Mouse (Mus musculus) intestine, embryonic 14.5 days (tissue): ENCODE data around the gene Itsn1. TPM values are rescaled to one million over a fixed set of nuclear protein-coding genes. Genes with fewer than 3 reads are reported as not detected.

Experiments
- ATAC-seq: fragments of 200-750 bp; cut with Nextera tagmentation; replicated peaks from 2 replicates; pipeline ENCODE4 v1.8.0; 2017; ENCODE audit warnings: low read depth, moderate number of reproducible peaks, moderate TSS enrichment, moderate library complexity; ENCODE audit not compliant: low FRiP score, low TSS enrichment
- DNase-seq: peaks from one replicate; pipeline ENCODE4 v3.0.0-alpha.2; 2018; ENCODE audit warnings: low spot score
- H3K27ac ChIP-seq: fragments of 300-500 bp; sonication (generic); 2 replicates; pipeline ENCODE4 v1.5.1; 2014; ENCODE audit warnings: low read depth, mild to moderate bottlenecking, control low read depth
- H3K27me3 ChIP-seq: fragments of 300-500 bp; sonication (generic); replicated peaks from 2 replicates; pipeline ENCODE4 v1.6.1; 2014; ENCODE audit warnings: low read length, control low read depth; ENCODE audit not compliant: control insufficient read depth, insufficient read depth
- H3K36me3 ChIP-seq: fragments of 300-500 bp; sonication (generic); 2 replicates; pipeline ENCODE4 v1.6.1; 2014; ENCODE audit warnings: low read length, control low read depth; ENCODE audit not compliant: control insufficient read depth, insufficient read depth
- H3K4me1 ChIP-seq: fragments of 300-500 bp; sonication (generic); replicated peaks from 2 replicates; pipeline ENCODE4 v1.6.1; 2014; ENCODE audit warnings: low read length, control low read depth, mixed read lengths; ENCODE audit not compliant: control insufficient read depth, insufficient read depth
- H3K4me2 ChIP-seq: fragments of 300-500 bp; sonication (generic); 2 replicates; pipeline ENCODE4 v1.6.1; 2014; ENCODE audit warnings: low read length
- H3K4me3 ChIP-seq: fragments of 300-500 bp; sonication (generic); 2 replicates; pipeline ENCODE4 v1.5.1; 2014; ENCODE audit warnings: low read depth, low read length, control low read depth, mixed read lengths
- H3K9ac ChIP-seq: fragments of 300-500 bp; sonication (generic); 2 replicates; pipeline ENCODE4 v1.6.1; 2014; ENCODE audit warnings: mild to moderate bottlenecking, low read length
- H3K9me3 ChIP-seq: fragments of 300-500 bp; sonication (generic); 2 replicates; pipeline ENCODE4 v1.6.1; 2016; ENCODE audit warnings: low read length, control low read depth; ENCODE audit not compliant: control insufficient read depth
- WGBS: fragments of 180-500 bp; shearing (Covaris S2); extraction: QIAGEN DNeasy Blood & Tissue Kit; methylation state at CpG from one replicate; pipeline ENCODE4 v1.1.7; 2014; 5-methylcytosine and 5-hydroxymethylcytosine counted together
- polyA plus RNA-seq: library from polyadenylated mRNA; unstranded; fragments of >200 nt; fragmentation: Nextera tagmentation; extraction: Ambion mirVana; gene quantifications from 2 replicates; pipeline ENCODE4 v1.2.1, GENCODE M21; 2014

Gene Itsn1
- polyA plus RNA-seq, 1 experiment from 2014 or later = 22.7 TPM

DNA sequence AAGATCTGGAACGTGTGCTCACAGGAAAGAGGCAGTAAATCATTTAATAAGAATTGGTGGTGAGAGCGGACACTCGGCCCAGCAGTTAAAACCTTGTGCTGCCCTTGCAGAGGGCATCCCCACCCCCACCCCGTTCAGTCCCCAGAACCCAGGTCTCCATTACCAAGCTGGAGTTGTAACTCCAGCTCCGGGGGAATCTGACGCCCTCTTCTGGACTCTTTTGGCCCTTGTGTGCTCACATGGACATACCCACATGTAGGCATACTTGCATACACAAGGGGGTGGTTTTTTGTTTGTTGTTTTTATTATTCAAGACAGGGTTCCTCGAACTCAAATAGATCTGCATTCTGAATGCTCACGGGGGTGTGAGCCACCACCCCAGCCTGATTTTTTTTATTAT is 206.6 kb downstream of the Itsn1 start:
- DNase-seq (peak; percentile 45), ATAC-seq (no peak)
- Histone ChIP-seq H3K4me1 (peaks cover 1% of the 10 kb centered on the region), H3K4me3 (no peak overlapping the region), H3K4me2 (no peak overlapping the region), H3K9ac (no peak overlapping the region), H3K36me3 (no peaks in the 10 kb centered on the region), H3K9me3 (no peaks in the 10 kb centered on the region), H3K27me3 (no peaks in the 10 kb centered on the region), H3K27ac (no peak overlapping the region)
- WGBS = 39% methylated on average over 8 of the region's 8 CpGs

- Histone ChIP-seq H3K4me1 (no peaks in the 10 kb centered on the region), H3K4me2 (no peak overlapping the region), H3K27me3 (no peaks in the 10 kb centered on the region), H3K4me3 (no peak overlapping the region), H3K27ac (no peak overlapping the region), H3K9me3 (no peaks in the 10 kb centered on the region), H3K9ac (no peak overlapping the region), H3K36me3 (no peaks in the 10 kb centered on the region)
- no peak for ATAC-seq
- 45% methylated on average over 10 of the region's 10 CpGs for WGBS
- peak; percentile 97 for DNase-seq
These were observed 207.4 kb downstream of the Itsn1 start for GRCm38 (mm10) chr16:91936340-91937030.

DNA sequence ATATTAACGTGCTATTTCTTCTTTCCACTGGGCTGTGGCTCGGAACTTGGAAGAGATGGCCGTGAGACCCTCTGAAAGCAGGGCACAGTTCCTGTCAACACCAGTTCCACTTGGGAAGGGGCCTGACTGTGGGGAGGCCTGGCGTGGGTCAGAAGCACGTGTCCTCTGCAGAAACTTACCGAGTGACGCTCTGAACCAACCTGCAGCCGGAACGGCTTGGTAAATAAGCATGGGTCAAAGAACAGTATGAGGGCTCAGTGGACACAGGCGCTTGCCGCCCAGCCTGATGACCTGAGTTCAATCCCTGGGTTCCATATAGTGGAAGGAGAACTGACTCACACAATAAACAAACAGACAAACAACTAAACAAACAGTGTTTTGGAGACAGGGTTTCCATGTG is 208.2 kb downstream of the Itsn1 start:
- DNase-seq = peak; percentile 35
- Histone ChIP-seq H3K27me3 (no peaks in the 10 kb centered on the region), H3K9me3 (no peaks in the 10 kb centered on the region), H3K4me1 (no peaks in the 10 kb centered on the region), H3K36me3 (no peaks in the 10 kb centered on the region), H3K4me3 (no peak overlapping the region), H3K9ac (no peak overlapping the region), H3K4me2 (no peak overlapping the region), H3K27ac (no peak overlapping the region)
- 88% methylated on average over 11 of the region's 11 CpGs for WGBS
- no peak for ATAC-seq

DNA sequence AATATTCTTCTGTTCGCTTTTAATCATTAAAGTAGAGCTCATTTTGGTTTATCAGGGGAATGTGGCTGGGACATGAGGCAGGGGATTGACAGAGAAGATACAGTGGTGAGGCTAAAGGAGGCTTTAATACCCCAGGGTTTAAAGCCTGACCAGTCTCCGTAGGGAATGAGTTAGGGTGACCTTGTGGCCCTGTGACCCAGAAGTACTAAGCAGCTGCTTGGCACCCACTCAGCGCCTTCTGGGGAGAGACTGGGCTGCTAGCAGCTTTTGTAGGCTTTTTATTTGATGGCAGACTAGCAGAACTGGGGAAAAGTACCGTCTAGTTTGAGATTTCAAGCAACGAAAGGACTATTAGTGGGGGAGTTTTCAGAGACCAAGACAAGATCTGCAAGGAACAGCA is 209.1 kb downstream of the Itsn1 start:
- no peak for DNase-seq
- H3K4me3 ChIP-seq = no peak overlapping the region
- no peak overlapping the region for H3K4me2 ChIP-seq
- H3K9me3 ChIP-seq = no peaks in the 10 kb centered on the region
- H3K27ac ChIP-seq = no peak overlapping the region
- H3K4me1 ChIP-seq = no peaks in the 10 kb centered on the region
- H3K27me3 ChIP-seq = no peaks in the 10 kb centered on the region
- H3K9ac ChIP-seq = no peak overlapping the region
- ATAC-seq = no peak
- no peaks in the 10 kb centered on the region for H3K36me3 ChIP-seq
- WGBS = 81% methylated on average over 5 of the region's 5 CpGs

- Histone ChIP-seq H3K9ac (no peak overlapping the region), H3K4me2 (no peak overlapping the region), H3K4me3 (no peak overlapping the region), H3K9me3 (no peaks in the 10 kb centered on the region), H3K27ac (no peak overlapping the region), H3K4me1 (no peaks in the 10 kb centered on the region), H3K27me3 (no peaks in the 10 kb centered on the region), H3K36me3 (no peaks in the 10 kb centered on the region)
- 57% methylated on average over 6 of the region's 6 CpGs for WGBS
- ATAC-seq (no peak), DNase-seq (peak; percentile 29)
These were observed 211.6 kb downstream of the Itsn1 start for GRCm38 (mm10) chr16:91940726-91941125.

GRCm38 (mm10) chr16:91942201-91942600 is 213.1 kb downstream of the Itsn1 start:
- no peak for ATAC-seq
- no peak overlapping the region for H3K9ac ChIP-seq
- no peaks in the 10 kb centered on the region for H3K9me3 ChIP-seq
- no peaks in the 10 kb centered on the region for H3K4me1 ChIP-seq
- no peaks in the 10 kb centered on the region for H3K27me3 ChIP-seq
- WGBS = 89% methylated on average over 14 of the region's 14 CpGs
- no peak overlapping the region for H3K27ac ChIP-seq
- H3K4me2 ChIP-seq = no peak overlapping the region
- H3K36me3 ChIP-seq = no peaks in the 10 kb centered on the region
- H3K4me3 ChIP-seq = no peak overlapping the region
- peak; percentile 41 for DNase-seq

DNA sequence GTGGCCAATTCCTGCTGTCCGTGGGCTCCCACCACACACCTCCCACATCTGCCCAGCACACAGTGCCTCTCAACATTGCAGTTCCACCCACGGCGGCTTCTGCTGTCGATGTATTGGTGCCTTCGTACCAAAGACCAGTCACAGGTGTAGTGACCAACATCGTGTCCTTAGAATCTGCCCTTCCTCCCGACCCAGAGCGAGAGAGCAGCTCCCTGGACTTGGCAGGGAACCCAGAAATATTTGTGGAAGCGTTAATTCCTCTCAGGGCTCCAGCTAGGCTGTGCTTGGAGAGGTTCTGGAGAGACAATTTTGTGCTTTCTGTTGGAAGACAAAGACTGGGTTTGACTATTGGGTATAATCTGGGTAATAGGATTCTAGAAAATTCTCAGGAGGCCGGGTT is 217.2 kb downstream of the Itsn1 start:
- H3K9me3 ChIP-seq = no peaks in the 10 kb centered on the region
- no peaks in the 10 kb centered on the region for H3K27me3 ChIP-seq
- H3K36me3 ChIP-seq = no peaks in the 10 kb centered on the region
- no peak for ATAC-seq
- 85% methylated on average over 10 of the region's 10 CpGs for WGBS
- no peak overlapping the region for H3K4me2 ChIP-seq
- no peak overlapping the region for H3K9ac ChIP-seq
- H3K4me3 ChIP-seq = no peak overlapping the region
- H3K4me1 ChIP-seq = no peaks in the 10 kb centered on the region
- H3K27ac ChIP-seq = no peak overlapping the region
- DNase-seq = peak; percentile 42

- Histone ChIP-seq H3K4me2 (no peak overlapping the region), H3K4me3 (no peak overlapping the region), H3K9ac (no peak overlapping the region), H3K9me3 (no peaks in the 10 kb centered on the region), H3K27me3 (no peaks in the 10 kb centered on the region), H3K4me1 (no peaks in the 10 kb centered on the region), H3K27ac (no peak overlapping the region), H3K36me3 (no peaks in the 10 kb centered on the region)
- 83% methylated on average over 11 of the region's 11 CpGs for WGBS
- DNase-seq = no peak
- no peak for ATAC-seq
These were observed 218.0 kb downstream of the Itsn1 start for GRCm38 (mm10) chr16:91947093-91947492.

DNA sequence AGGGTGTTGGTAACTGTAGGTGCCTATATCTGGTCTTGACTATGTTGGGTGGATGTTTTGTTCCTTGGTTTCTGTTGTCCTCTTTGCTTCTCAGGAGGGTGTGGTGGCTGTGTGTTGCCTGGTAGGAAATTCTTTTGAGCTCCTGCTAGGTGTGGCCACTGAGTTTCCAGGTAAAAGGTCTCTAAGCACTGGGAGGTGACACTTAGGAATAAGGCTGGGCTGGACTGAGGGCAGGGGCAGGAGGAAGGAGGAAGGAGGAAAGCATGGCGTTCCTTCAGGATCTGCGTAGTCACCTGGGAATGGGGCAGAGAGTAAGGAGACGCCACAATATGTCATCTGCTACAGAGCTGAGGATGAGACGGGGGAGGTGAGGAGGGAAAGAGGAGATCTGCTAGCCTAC is 224.9 kb downstream of the Itsn1 start:
- DNase-seq = peak; percentile 44
- Histone ChIP-seq H3K27ac (no peak overlapping the region), H3K9me3 (no peaks in the 10 kb centered on the region), H3K27me3 (no peaks in the 10 kb centered on the region), H3K9ac (no peak overlapping the region), H3K4me3 (no peak overlapping the region), H3K4me2 (no peak overlapping the region), H3K4me1 (no peaks in the 10 kb centered on the region), H3K36me3 (no peaks in the 10 kb centered on the region)
- WGBS = 91% methylated on average over 4 of the region's 4 CpGs
- ATAC-seq = no peak
